Mouse (Mus musculus) bone marrow, adult 2 months (tissue): ENCODE results near the gene Arid1b.

ENCODE experiments used
- CTCF ChIP-seq: fragments of 200-500 bp; IDR thresholded peaks from 2 replicates; pipeline ENCODE4 v1.5.1; 2011; ENCODE audit warnings: low read length, control low read depth; ENCODE audit not compliant: control insufficient read depth, insufficient read depth
- POLR2A ChIP-seq: fragments of 200-500 bp; IDR thresholded peaks from 2 replicates; pipeline ENCODE4 v1.6.1; 2011; ENCODE audit warnings: low read depth, mild to moderate bottlenecking, control low read depth, low read length, borderline replicate concordance; ENCODE audit not compliant: control insufficient read depth

DNA sequence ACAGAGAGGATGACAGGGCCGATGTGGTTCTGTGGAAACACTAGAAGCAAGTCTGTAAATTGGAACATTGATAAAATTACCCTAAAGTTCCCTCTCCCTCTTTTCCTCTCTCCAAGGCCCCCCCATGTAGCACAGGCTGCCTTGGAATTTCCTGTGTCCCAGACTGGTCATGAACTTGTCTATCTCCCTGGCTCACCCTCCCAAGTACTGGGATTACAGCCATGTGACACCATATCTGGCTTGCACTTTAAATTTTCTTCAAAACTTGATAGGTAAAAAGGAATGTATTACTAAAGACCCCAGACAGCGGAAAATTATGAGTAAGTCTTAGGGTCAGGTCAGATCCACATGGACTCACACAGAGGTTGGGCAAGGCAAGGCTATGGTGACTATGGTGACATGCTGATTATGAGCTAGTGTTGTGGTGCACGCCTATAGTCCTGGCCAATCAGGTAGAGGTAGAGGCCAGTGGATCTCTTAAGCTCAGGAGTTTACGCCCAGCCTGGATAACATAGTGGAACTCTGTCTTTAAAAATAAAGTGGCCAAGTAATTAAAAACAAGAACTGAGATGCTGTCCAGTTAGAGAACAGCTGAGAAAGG, 185.9 kb downstream of the Arid1b start:
- TF ChIP-seq POLR2A (no peak), CTCF (no peak)
